Mouse (Mus musculus): ENCODE measurements at regions not wholly inside any gene's neighbourhood (a gene's known extent, or its start where the extent isn't known, plus 50 kb on each side); places are given as distances from the start of the nearest gene placed in this dataset.

DNA sequence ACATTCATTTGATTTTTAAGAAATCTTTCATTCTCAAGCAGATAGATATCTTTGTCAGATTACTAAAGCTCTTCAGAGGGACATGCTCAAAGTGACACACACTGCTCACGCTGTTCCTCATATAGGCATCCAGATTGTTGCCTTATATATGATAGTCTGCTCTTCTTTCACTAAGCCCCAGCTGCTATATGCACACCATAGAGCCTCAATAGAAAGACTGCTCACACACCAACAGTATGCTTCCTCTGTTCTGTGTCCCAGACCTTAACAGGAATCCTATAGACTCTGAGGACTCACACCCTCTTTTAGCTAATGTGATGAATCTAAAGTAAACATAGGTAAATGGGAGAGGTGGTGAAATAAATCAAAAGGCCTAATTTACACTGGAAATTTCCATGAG, 561.8 kb downstream of the Smarca1 start:
- DNase-seq (ENCODE audit: low spot score in 2 of 2), result no peak

DNA sequence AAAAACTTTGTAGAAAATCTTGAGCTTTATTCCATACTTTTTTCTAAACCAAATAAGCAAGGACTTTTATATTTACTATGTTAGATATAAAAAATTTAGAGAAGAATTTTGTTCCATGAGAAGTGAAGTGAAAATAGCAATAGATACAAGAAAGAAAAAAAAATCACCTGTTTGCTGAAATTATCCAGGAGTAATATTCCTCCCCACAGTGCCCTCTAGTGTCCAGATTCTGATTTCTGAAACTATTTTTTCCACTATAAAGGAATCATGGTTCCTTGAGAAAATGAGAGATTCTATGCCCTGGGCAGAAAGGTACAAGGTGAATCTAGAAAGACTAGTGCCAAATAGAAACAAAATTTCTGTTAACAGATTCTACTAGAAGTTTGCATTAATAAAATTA, 564.0 kb downstream of the Smarca1 start:
- no peak for DNase-seq (ENCODE audit: low spot score in 2 of 2)

DNA sequence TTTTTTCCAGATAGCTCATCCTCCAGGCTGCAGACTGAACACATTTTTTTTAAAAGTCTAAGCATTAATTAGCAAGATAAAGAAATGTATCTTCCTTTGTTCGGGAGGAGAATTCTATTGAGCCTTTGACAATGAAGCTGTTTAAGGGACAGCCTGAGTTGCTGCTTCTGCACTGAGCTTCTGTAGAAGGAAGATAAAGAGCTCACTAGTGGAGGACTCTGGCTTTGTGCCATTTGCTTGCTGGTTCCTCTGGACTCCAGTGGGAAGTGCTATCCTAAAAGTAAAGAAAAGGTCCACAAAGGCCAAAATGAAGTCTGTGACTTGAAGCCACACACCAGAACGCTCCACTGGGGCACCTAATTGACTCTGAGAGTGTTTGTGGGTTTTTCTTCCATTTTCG, 577.0 kb downstream of the Smarca1 start:
- DNase-seq (ENCODE audit: low spot score in 2 of 2), result no peak

DNA sequence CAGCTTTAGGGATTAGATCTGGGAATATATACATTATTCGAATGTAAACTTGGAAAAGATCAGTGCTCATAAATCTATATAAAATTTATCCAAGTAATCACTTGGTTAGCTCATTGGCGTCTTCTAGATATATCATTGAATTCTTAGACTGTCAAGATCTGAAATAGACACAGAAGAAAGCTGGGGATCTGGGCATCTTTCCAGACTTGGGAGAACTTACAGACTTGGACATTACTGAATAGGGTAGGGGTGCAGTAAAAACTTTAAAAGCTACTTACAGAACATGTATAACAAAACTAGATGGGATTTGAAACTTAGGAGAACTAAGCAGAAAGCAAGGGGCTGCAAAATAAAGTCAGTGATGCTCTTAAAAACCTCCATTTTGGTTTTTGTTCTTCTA, 585.6 kb downstream of the Smarca1 start:
- no peak for DNase-seq (ENCODE audit: low spot score in 2 of 2)

DNA sequence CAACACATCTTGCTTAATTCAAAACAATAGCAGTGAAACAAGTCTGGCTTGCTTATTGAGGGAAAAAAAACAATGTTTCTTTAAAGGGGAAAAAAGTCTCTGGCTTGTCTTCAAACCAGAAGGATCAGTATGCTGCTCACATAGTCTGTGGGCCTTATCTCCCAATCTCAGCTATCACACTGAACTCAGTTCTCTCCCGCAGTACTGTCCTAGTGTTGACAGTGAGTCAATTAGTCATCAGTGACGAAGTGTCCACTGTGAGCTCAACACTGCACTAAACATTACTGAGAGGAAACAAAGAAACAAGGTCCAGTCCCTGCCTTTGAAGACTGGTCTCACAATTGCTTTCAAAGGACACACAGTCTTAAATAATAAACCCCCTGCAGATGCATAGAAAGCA, 589.2 kb downstream of the Smarca1 start:
- DNase-seq (ENCODE audit: low spot score in 2 of 2), result no peak

DNA sequence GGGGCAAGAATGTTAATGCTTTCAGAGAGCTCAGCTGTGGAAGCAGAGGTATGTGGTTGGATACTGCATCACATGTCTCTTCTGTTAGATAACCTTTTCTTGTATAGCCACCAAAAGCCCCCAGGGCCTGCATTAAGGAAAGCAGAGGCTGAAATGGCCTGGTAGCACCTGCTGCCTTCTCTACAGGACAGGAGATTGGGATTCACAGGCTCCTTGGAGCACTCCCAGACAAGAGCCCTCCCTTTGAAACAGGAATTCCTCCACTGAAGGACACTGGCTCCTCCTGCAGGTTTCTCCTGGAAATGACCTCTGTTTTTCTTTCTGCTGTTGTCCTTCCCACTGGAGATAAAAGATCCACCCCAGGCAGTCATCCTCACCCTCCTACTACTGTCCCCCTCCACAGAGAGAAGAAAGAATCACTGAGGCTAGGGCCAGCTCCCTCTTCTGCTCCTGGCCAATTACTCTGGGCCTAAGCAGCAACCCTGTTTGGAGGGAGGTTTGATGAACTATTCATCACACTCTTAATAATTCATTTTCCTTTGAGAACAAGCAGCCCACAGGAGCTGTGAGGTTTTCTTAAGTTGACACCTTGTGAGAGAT, 600.1 kb downstream of the Smarca1 start:
- DNase-seq (ENCODE audit: low spot score in 2 of 2), result peak in 1 of 2 experiments; percentile 14
